Mouse (Mus musculus) adrenal gland, postnatal 0 days (tissue): ENCODE measurements around the gene Gm21858. TPM values are rescaled to one million over a fixed set of nuclear protein-coding genes. Genes with fewer than 3 reads are reported as not detected.

ENCODE experiments used
- polyA plus RNA-seq: library from polyadenylated mRNA; unstranded; fragments of >200 nt; fragmentation: Nextera tagmentation; extraction: Ambion mirVana; gene quantifications from 2 replicates; pipeline ENCODE4 v1.2.1, GENCODE M21; 2015

The Gm21858 gene
- polyA plus RNA-seq, result not detected in 2 replicates

GRCm38 (mm10) chrY:55731456-55731855, at the start of gene Gm21858:
Gene Gm21858, plus strand, starts transcription at chrY:55731756.

